Mouse (Mus musculus) brain, embryonic 14.5 days (tissue): Measurements from ENCODE around the gene Hoxd10.

Experiments used
- CTCF ChIP-seq: fragments of 200-500 bp; IDR thresholded peaks from 2 replicates; pipeline ENCODE4 v1.5.1; 2012; ENCODE audit warnings: inconsistent platforms, mild to moderate bottlenecking, moderate library complexity, borderline replicate concordance; ENCODE audit not compliant: insufficient read depth, insufficient read length; ENCODE audit errors: extremely low read depth
- POLR2A ChIP-seq: fragments of 200-500 bp; IDR thresholded peaks from 2 replicates; pipeline ENCODE4 v1.6.1; 2012; ENCODE audit warnings: mild to moderate bottlenecking, inconsistent platforms, borderline replicate concordance; ENCODE audit not compliant: poor library complexity, insufficient read depth, insufficient read length, severe bottlenecking; ENCODE audit errors: extremely low read depth

DNA sequence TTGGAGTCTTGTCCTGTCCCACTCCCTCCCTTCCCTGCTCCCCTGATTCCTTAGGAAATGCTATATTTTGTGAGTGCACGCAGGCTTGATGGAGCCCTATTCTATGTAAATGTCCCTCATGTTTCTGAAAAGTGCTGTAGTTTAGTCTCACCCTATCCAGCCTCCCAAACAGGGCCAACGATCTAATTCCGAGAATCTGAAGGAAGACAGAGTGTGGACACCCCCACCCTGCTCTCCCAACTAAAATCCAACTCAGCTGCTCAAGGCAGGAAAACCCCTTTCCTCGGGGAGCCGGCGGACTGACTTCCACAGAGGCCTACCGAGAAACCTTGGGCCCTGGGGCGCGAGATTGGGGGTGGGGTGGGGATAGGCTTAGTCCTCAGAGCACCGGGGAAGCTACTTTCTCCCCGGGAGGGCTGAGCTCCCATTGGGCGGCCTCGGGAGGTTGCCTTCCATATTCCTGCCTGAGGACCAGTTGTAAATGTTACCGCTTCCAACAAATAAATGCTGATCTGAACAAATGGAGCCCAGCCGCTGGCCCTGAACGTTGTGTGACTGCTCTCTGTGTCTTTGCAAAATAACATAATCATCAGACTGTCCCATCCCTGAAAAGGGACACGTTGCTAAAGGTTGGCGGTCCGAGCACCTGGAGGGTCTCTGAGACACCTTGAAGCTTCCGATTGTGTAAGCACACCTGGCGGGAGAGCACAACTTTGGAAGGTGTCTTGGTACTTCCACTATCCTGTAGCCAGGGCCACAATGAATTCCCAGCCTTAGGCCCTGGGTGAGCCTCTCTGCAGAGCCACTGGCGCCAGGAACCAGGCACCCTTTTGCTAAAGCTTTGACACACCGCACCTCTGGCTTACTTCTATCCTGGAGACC lies 8.2 kb downstream of the Hoxd10 start:
- TF ChIP-seq CTCF (no peak), POLR2A (no peak)
